Comparison of ENCODE assay signal across 9 mouse cellular contexts in the genomic region with DNA sequence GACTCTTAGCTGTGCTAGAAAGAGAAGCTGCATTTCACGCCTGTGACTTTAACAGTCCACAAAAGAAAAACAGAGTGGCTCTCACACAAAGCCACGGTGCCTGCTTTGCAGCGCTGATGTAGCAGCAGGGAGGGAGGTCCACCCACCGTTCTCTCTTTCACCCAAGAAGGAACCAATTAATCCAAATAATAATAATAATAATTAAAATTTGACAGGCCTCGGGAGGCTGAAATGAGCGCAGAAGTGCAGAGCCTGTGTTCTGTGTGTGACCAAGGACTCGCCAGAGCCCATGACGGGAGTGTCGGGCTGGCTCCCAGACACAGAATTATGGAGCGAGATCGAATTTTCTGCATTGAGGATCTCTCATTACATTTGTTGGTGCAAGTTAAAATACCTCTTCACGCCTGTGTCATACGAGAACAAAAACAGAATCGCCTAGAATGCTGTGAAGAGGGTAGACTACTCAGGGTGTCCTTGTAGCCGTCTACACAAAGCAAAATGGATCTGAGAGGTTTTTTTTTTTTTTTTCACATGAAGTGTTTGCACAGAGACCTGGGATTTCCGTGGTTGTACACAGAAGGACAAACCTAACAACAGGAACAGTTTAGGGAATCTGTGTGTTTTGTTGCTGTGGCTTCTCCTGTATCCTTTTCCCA.
A peak's percentile ranks its signal among the peaks of the same experiment; 100 is the strongest.
DNase-seq lines count a peak whose midpoint lies in the region; ATAC-seq and TF ChIP-seq lines count a peak whose summit lies in the region.
"Had no signal": no experiment of that assay in that cellular context is flagged by ENCODE, and none has a peak within 500 bp of the region (broad histone marks: within the 10 kb centered on the region; RNA-seq: fewer than 3 reads in every experiment).

No protein-coding gene starts in this region.

- no peaks in the 10 kb centered on the region for H3K27me3 ChIP-seq in heart, embryonic 11.5 days (ENCODE audit: control insufficient read depth, insufficient read depth, low read length)
- no peaks in the 10 kb centered on the region for H3K27me3 ChIP-seq in limb, embryonic 15.5 days
- no peaks in the 10 kb centered on the region for H3K27me3 ChIP-seq in intestine, postnatal 0 days (replicated peaks; ENCODE audit: control insufficient read depth, insufficient read depth, low read length)

- ATAC-seq in heart, embryonic 11.5 days (replicated peaks; ENCODE audit: insufficient number of reproducible peaks, low FRiP score, low TSS enrichment) = no peak
- no peak for ATAC-seq in limb, embryonic 15.5 days (ENCODE audit: insufficient number of reproducible peaks, low FRiP score, low TSS enrichment, low read depth)
- ATAC-seq in megakaryocyte progenitor cell, adult 5-6 weeks (replicated peaks; ENCODE audit: poor library complexity) = no peak
- no peak for ATAC-seq in intestine, postnatal 0 days
- ATAC-seq: liver, postnatal 0 days had no signal

- 59% methylated on average over 16 of the region's 16 CpGs for WGBS in heart, embryonic 11.5 days (ENCODE audit: insufficient replicate concordance)
- 42% methylated on average over 16 of the region's 16 CpGs for WGBS in limb, embryonic 15.5 days
- 64% methylated on average over 16 of the region's 16 CpGs for WGBS in intestine, postnatal 0 days

- intact Hi-C loops in heart, postnatal 14 days (cut with DNase I) = no loop called here

- no peak for DNase-seq in heart, postnatal 14 days
- peak; percentile 22 for DNase-seq in right cerebral cortex, postnatal 25 days
- no peak for DNase-seq in right cerebral cortex, adult 18-20 months
- no peak for DNase-seq in kidney, postnatal 36 days
- DNase-seq: liver, postnatal 0 days had no signal

- H3K4me1 ChIP-seq in heart, embryonic 11.5 days (ENCODE audit: control insufficient read depth, insufficient read depth, low read length) = peaks cover 3% of the 10 kb centered on the region; the same call in 1 of the 2 replicates
- H3K4me1 ChIP-seq in limb, embryonic 15.5 days = peaks cover 18% of the 10 kb centered on the region; the same call in 1 of the 2 replicates
- 0 out of 2 replicates have a peak, but pooled peaks cover 4% of the 10 kb centered on the region for H3K4me1 ChIP-seq in intestine, postnatal 0 days (replicated peaks; ENCODE audit: control insufficient read depth, insufficient read depth, low read length)

- no peaks in the 10 kb centered on the region for H3K36me3 ChIP-seq in heart, embryonic 11.5 days (ENCODE audit: control insufficient read depth, insufficient read depth, low read length)
- no peaks in the 10 kb centered on the region for H3K36me3 ChIP-seq in limb, embryonic 15.5 days
- no peaks in the 10 kb centered on the region for H3K36me3 ChIP-seq in intestine, postnatal 0 days (ENCODE audit: control insufficient read depth, insufficient read depth)

- no peak overlapping the region for H3K27ac ChIP-seq in heart, embryonic 11.5 days (ENCODE audit: low read depth, low read length)
- no peak overlapping the region for H3K27ac ChIP-seq in limb, embryonic 15.5 days
- H3K27ac ChIP-seq in intestine, postnatal 0 days (ENCODE audit: low read depth, low read length) = no peak overlapping the region

- no peak overlapping the region for H3K4me3 ChIP-seq in heart, embryonic 11.5 days (ENCODE audit: low read depth, low read length)
- peak overlapping the region; percentile 4; the same call in 1 of the 2 replicates for H3K4me3 ChIP-seq in limb, embryonic 15.5 days
- no peak overlapping the region for H3K4me3 ChIP-seq in intestine, postnatal 0 days (ENCODE audit: low read depth, low read length)

- peak overlapping the region; percentile 25; the same call in 1 of the 2 replicates for H3K4me2 ChIP-seq in heart, embryonic 11.5 days
- H3K4me2 ChIP-seq in limb, embryonic 15.5 days = peak overlapping the region; percentile 46
- H3K4me2 ChIP-seq in intestine, postnatal 0 days (replicated peaks; ENCODE audit: low read depth) = no peak overlapping the region

- TF ChIP-seq CTCF in intestine, postnatal 0 days (IDR thresholded peaks at IDR 0.05; ENCODE audit: low read depth) = no peak

- no peaks in the 10 kb centered on the region for H3K9me3 ChIP-seq in heart, embryonic 11.5 days (replicated peaks; ENCODE audit: control insufficient read depth, low read length)
- no peaks in the 10 kb centered on the region for H3K9me3 ChIP-seq in limb, embryonic 15.5 days
- no peaks in the 10 kb centered on the region for H3K9me3 ChIP-seq in intestine, postnatal 0 days (ENCODE audit: control insufficient read depth)

- no peak overlapping the region for H3K9ac ChIP-seq in heart, embryonic 11.5 days (ENCODE audit: low read depth, low read length)
- H3K9ac ChIP-seq in limb, embryonic 15.5 days = no peak overlapping the region
- no peak overlapping the region for H3K9ac ChIP-seq in intestine, postnatal 0 days (ENCODE audit: low read depth, low read length)
- H3K9ac ChIP-seq: liver, postnatal 0 days had no signal
